Mouse (Mus musculus) limb, embryonic 14.5 days (tissue): ENCODE data around the gene Brap. TPM values are rescaled to one million over a fixed set of nuclear protein-coding genes. Genes with fewer than 3 reads are reported as not detected.
"Not testable (repeated sequence)": the region's sequence is repeated elsewhere in the genome, so short reads cannot be mapped to it uniquely, and the experiment has no call there.

Experiments used
- ATAC-seq: fragments of 200-750 bp; cut with Nextera tagmentation; 2 replicates; pipeline ENCODE4 v1.8.0; 2017; ENCODE audit warnings: low read depth, moderate number of reproducible peaks, moderate TSS enrichment; ENCODE audit not compliant: low FRiP score
- DNase-seq: peaks from one replicate; pipeline ENCODE4 v3.0.0-alpha.2; 2015; ENCODE audit warnings: low spot score
- H3K27ac ChIP-seq: fragments of 300-500 bp; sonication (generic); replicated peaks from 2 replicates; pipeline ENCODE4 v1.5.1; 2014; ENCODE audit warnings: low read depth, mild to moderate bottlenecking, low read length, moderate library complexity, mixed read lengths
- H3K27me3 ChIP-seq: fragments of 300-500 bp; sonication (generic); 2 replicates; pipeline ENCODE4 v1.6.1; 2014; ENCODE audit warnings: low read length, mixed read lengths; ENCODE audit not compliant: control insufficient read depth, insufficient read depth
- H3K36me3 ChIP-seq: fragments of 300-500 bp; sonication (generic); 2 replicates; pipeline ENCODE4 v1.6.1; 2014; ENCODE audit warnings: mild to moderate bottlenecking, low read length, moderate library complexity, mixed read lengths; ENCODE audit not compliant: control insufficient read depth, insufficient read depth
- H3K4me1 ChIP-seq: fragments of 300-500 bp; sonication (generic); 2 replicates; pipeline ENCODE4 v1.6.1; 2014; ENCODE audit warnings: antibody characterized with exemption, low read length, mixed read lengths; ENCODE audit not compliant: control insufficient read depth, insufficient read depth
- H3K4me2 ChIP-seq: fragments of 300-500 bp; sonication (generic); replicated peaks from 2 replicates; pipeline ENCODE4 v1.6.1; 2014; ENCODE audit warnings: low read depth, mild to moderate bottlenecking, low read length, moderate library complexity; ENCODE audit not compliant: severe bottlenecking
- H3K4me3 ChIP-seq: fragments of 300-500 bp; sonication (generic); replicated peaks from 2 replicates; pipeline ENCODE4 v1.5.1; 2014; ENCODE audit warnings: low read length
- H3K9ac ChIP-seq: fragments of 300-500 bp; sonication (generic); 2 replicates; pipeline ENCODE4 v1.6.1; 2014; ENCODE audit warnings: mild to moderate bottlenecking, low read depth, low read length, moderate library complexity; ENCODE audit not compliant: severe bottlenecking
- H3K9me3 ChIP-seq: fragments of 300-500 bp; sonication (generic); 2 replicates; pipeline ENCODE4 v1.6.1; 2016; ENCODE audit warnings: low read length; ENCODE audit not compliant: control insufficient read depth
- POLR2A ChIP-seq: fragments of 200-500 bp; IDR thresholded peaks from 2 replicates; pipeline ENCODE4 v1.8.0; 2012; ENCODE audit warnings: inconsistent platforms, mild to moderate bottlenecking, moderate library complexity, borderline replicate concordance; ENCODE audit not compliant: insufficient read depth, insufficient read length; ENCODE audit errors: extremely low read depth
- WGBS: fragments of 180-500 bp; shearing (Covaris S2); extraction: QIAGEN DNeasy Blood & Tissue Kit; methylation state at CpG from one replicate; pipeline ENCODE4 v1.1.7; 2014; 5-methylcytosine and 5-hydroxymethylcytosine counted together
- polyA plus RNA-seq, 2 experiments: library from polyadenylated mRNA; depleted of rRNA in 1 of 2; stranded (reverse) in 1 of 2; unstranded in 1 of 2; fragments of >200 nt; fragmentation: Nextera tagmentation in 1 of 2; extraction: Ambion mirVana in 1 of 2; gene quantifications; 2 replicates each; pipeline versions ENCODE4 v1.2.1 to v1.2.3; 2012 to 2014

Brap gene
- polyA plus RNA-seq, 2 experiments: 28.2 to 44.6 TPM

GRCm38 (mm10) chr5:121639601-121640000, 20.8 kb upstream of the Brap start:
- DNase-seq (no peak), ATAC-seq (no peak)
- TF ChIP-seq POLR2A: no peak
- Histone ChIP-seq H3K36me3 (no peaks in the 10 kb centered on the region), H3K9me3 (no peaks in the 10 kb centered on the region), H3K4me1 (no peaks in the 10 kb centered on the region), H3K4me2 (no peak overlapping the region), H3K9ac (no peak overlapping the region), H3K4me3 (no peak overlapping the region), H3K27me3 (no peaks in the 10 kb centered on the region), H3K27ac (no peak overlapping the region)
- WGBS: 89% methylated on average over 9 of the region's 9 CpGs

- Histone ChIP-seq H3K36me3 (no peaks in the 10 kb centered on the region), H3K27ac (no peak overlapping the region), H3K4me3 (no peak overlapping the region), H3K9ac (no peak overlapping the region), H3K9me3 (no peaks in the 10 kb centered on the region), H3K4me1 (no peaks in the 10 kb centered on the region), H3K27me3 (no peaks in the 10 kb centered on the region), H3K4me2 (no peak overlapping the region)
- no peak for ATAC-seq
- DNase-seq: no peak
- no peak for TF ChIP-seq POLR2A
- WGBS: 44% methylated on average over 7 of the region's 7 CpGs
Observed at GRCm38 (mm10) chr5:121649134-121649533, 11.2 kb upstream of the Brap start.

- no peak overlapping the region for H3K9ac ChIP-seq
- WGBS: 77% methylated on average over 4 of the region's 4 CpGs
- no peak overlapping the region for H3K4me3 ChIP-seq
- no peaks in the 10 kb centered on the region for H3K9me3 ChIP-seq
- no peak overlapping the region for H3K27ac ChIP-seq
- no peaks in the 10 kb centered on the region for H3K27me3 ChIP-seq
- H3K4me2 ChIP-seq: no peak overlapping the region
- peaks cover 2% of the 10 kb centered on the region for H3K4me1 ChIP-seq
- H3K36me3 ChIP-seq: no peaks in the 10 kb centered on the region
- no peak for DNase-seq
- no peak for ATAC-seq
- no peak for TF ChIP-seq POLR2A
Observed at GRCm38 (mm10) chr5:121654526-121654925, 5.8 kb upstream of the Brap start.

- H3K9me3 ChIP-seq, H3K27me3 ChIP-seq, DNase-seq, ATAC-seq, H3K9ac ChIP-seq, H3K4me2 ChIP-seq, H3K4me3 ChIP-seq, H3K36me3 ChIP-seq, H3K27ac ChIP-seq: not testable (repeated sequence)
- WGBS: 84% methylated on average over 6 of the region's 6 CpGs
- H3K4me1 ChIP-seq: peaks cover 12% of the 10 kb centered on the region
Observed at GRCm38 (mm10) chr5:121656866-121657265, 3.5 kb upstream of the Brap start.

GRCm38 (mm10) chr5:121657656-121658055, 2.7 kb upstream of the Brap start:
- not testable (repeated sequence) for ATAC-seq, H3K9me3 ChIP-seq, H3K9ac ChIP-seq, H3K27me3 ChIP-seq, DNase-seq, H3K36me3 ChIP-seq, H3K4me2 ChIP-seq, H3K4me3 ChIP-seq, H3K27ac ChIP-seq
- 90% methylated on average over 6 of the region's 6 CpGs for WGBS
- peaks cover 12% of the 10 kb centered on the region for H3K4me1 ChIP-seq

DNA sequence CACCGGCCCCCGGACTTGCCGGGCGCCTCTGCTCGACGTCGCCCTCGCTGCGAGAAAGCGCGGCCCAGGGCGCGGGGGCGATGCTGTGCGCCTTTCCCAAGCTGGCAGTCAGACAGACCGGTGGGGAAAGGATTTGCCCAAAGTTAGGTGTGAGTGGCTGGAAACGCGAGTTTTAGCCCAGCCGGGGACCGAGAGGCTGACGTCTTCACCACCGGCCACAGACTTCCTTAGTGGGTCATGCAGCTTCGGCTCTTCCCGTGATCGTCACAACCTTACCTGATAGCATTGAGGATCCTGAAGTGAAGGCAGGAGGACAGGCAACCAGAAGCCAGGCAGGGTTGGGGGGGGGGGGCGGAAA, 513 bp downstream of the Brap start:
- peak overlapping the region; percentile 84 for H3K9ac ChIP-seq
- H3K9me3 ChIP-seq: no peaks in the 10 kb centered on the region
- peaks cover 12% of the 10 kb centered on the region for H3K4me1 ChIP-seq
- H3K4me2 ChIP-seq: peak overlapping the region; percentile 91
- H3K4me3 ChIP-seq: peak overlapping the region; percentile 93
- H3K27me3 ChIP-seq: no peaks in the 10 kb centered on the region
- peak overlapping the region; percentile 9; the same call in 1 of the 2 replicates for H3K27ac ChIP-seq
- WGBS: under 1% methylated on average over 25 of the region's 26 CpGs
- DNase-seq (no peak), ATAC-seq (no peak; the same call in 1 of the 2 replicates)
- H3K36me3 ChIP-seq: peaks cover 38% of the 10 kb centered on the region
- TF ChIP-seq POLR2A: no peak
